Mouse (Mus musculus) embryo, embryonic 10.5 days (tissue): ENCODE measurements around the gene Fam155a.
A peak's percentile ranks its signal among the peaks of the same experiment; 100 is the strongest.

Experiments
- DNase-seq: peaks from one replicate; pipeline ENCODE4 v3.0.0-alpha.2; 2015; ENCODE audit warnings: low spot score

Fam155a gene

GRCm38 (mm10) chr8:9180686-9181315, 590.2 kb downstream of the Fam155a start:
- no peak for DNase-seq

- DNase-seq = no peak
Observed at GRCm38 (mm10) chr8:9176974-9177373, 594.0 kb downstream of the Fam155a start.

- DNase-seq = peak; percentile 91
Observed at GRCm38 (mm10) chr8:9174865-9175565, 595.9 kb downstream of the Fam155a start.

GRCm38 (mm10) chr8:9171848-9172247, 599.1 kb downstream of the Fam155a start:
- DNase-seq = no peak

DNA sequence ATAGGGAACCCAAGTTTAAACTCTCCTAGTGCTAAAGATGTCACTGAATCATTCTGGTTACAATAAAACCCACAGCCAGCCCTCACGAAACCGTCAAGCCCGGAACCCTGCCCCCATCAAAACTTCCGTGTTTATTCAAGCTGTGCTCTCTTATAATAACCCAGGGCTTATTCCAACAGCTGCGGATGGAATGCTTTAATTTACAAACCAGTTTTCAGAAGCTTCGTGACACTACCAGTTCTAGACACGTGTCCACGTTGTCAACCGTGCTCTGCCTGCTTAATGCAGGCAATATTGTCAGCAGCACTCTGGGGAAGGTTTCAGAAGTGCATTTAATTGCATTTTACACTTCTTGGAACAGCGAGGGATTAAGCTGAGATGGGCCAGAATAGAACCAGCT, 603.0 kb downstream of the Fam155a start:
- no peak for DNase-seq

DNA sequence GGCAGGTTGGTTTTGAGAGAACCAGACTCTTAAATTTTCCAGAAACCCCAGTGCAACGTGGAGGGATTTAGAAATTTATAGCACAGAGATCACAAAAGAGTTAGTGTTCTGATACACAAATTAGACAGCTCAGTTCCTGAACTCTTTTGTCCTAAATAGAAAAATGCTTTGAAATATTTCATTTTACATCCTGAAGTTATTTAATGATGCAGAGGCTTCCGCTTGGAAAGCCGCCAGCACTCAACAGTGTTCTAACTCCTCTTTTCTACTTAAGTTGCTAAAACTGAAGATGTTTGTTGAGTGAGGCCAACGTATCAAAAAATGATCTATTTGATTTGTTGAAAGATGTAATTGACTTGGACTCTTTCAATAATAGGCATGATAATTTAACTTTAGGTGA, 609.4 kb downstream of the Fam155a start:
- no peak for DNase-seq

DNA sequence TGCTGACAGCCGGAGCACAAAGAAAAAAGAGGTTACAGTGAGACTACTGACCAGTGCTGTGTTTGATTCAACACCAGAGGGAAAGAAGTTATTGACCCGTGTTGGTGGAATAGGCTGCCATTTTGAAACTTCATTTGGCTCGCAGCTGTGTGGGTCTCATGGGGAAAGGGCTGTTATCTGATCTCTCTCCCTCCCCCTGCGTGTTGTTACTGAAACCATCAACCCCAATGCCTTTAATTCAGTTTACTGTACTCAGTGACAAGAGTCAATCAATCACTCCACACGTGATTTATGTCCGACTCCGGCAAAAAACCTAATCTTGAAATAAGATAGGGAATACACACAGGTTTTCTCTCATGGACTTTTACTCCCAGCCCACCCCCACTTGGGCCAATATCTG, 611.6 kb downstream of the Fam155a start:
- DNase-seq = no peak

DNA sequence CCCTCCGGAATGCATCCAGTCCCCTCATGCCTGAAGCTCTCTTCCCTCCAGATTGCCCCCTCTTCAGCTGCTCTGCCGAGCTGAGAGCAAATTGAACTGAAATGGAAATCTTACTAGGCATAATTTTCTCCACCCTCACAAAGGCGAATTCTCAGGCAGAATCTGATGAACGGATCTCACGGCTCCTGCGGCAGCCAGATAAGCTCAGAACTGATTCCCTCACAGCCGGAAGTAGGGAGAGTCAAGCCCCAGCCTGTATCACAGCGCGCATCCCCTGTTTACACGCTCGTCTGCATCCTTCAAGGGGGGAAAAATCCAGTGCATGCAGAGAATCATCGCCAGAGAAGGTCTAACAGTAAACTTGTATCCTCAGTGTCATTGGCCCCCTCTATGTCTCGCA, 612.3 kb downstream of the Fam155a start:
- no peak for DNase-seq

GRCm38 (mm10) chr8:9157141-9157781, 613.7 kb downstream of the Fam155a start:
- DNase-seq = peak; percentile 79
